Mouse (Mus musculus) lung, embryonic 14.5 days (tissue): ENCODE data around the gene Gpa33. TPM values are rescaled to one million over a fixed set of nuclear protein-coding genes. Genes with fewer than 3 reads are reported as not detected.
A peak's percentile ranks its signal among the peaks of the same experiment; 100 is the strongest.

Experiments used
- ATAC-seq: fragments of 200-750 bp; cut with Nextera tagmentation; 2 replicates; pipeline ENCODE4 v1.8.0; 2017; ENCODE audit warnings: mild to moderate bottlenecking, moderate TSS enrichment, moderate library complexity; ENCODE audit not compliant: insufficient read depth
- DNase-seq: peaks from one replicate; pipeline ENCODE4 v3.0.0-alpha.2; 2015
- H3K27ac ChIP-seq: fragments of 300-500 bp; sonication (generic); 2 replicates; pipeline ENCODE4 v1.5.1; 2014; ENCODE audit warnings: low read depth, mild to moderate bottlenecking, moderate library complexity
- H3K27me3 ChIP-seq: fragments of 300-500 bp; sonication (generic); 2 replicates; pipeline ENCODE4 v1.6.1; 2014; ENCODE audit warnings: low read length, control low read depth; ENCODE audit not compliant: insufficient read depth
- H3K36me3 ChIP-seq: fragments of 300-500 bp; sonication (generic); 2 replicates; pipeline ENCODE4 v1.6.1; 2014; ENCODE audit warnings: control low read depth; ENCODE audit not compliant: insufficient read depth
- H3K4me1 ChIP-seq: fragments of 300-500 bp; sonication (generic); 2 replicates; pipeline ENCODE4 v1.6.1; 2014; ENCODE audit warnings: antibody characterized with exemption, control low read depth; ENCODE audit not compliant: insufficient read depth
- H3K4me2 ChIP-seq: fragments of 300-500 bp; sonication (generic); 2 replicates; pipeline ENCODE4 v1.6.1; 2014; ENCODE audit warnings: mild to moderate bottlenecking
- H3K4me3 ChIP-seq: fragments of 300-500 bp; sonication (generic); 2 replicates; pipeline ENCODE4 v1.5.1; 2014; ENCODE audit warnings: low read depth, low read length
- H3K9ac ChIP-seq: fragments of 300-500 bp; sonication (generic); 2 replicates; pipeline ENCODE4 v1.6.1; 2014
- H3K9me3 ChIP-seq: fragments of 300-500 bp; sonication (generic); 2 replicates; pipeline ENCODE4 v1.6.1; 2016; ENCODE audit warnings: low read depth, low read length, control low read depth
- CTCF ChIP-seq: IDR thresholded peaks from 2 replicates; pipeline ENCODE4 v1.5.1; 2016; ENCODE audit warnings: antibody characterized with exemption, low read depth
- WGBS: fragments of 180-500 bp; shearing (Covaris S2); extraction: QIAGEN DNeasy Blood & Tissue Kit; methylation state at CpG from one replicate; pipeline ENCODE4 v1.1.7; 2014; 5-methylcytosine and 5-hydroxymethylcytosine counted together
- polyA plus RNA-seq: library from polyadenylated mRNA; unstranded; fragments of >200 nt; fragmentation: Nextera tagmentation; extraction: Ambion mirVana; gene quantifications from 2 replicates; pipeline ENCODE4 v1.2.1, GENCODE M21; 2014

Gpa33 gene
- polyA plus RNA-seq, result 0.11 TPM in 1 of 2 replicates, not detected in the other

GRCm38 (mm10) chr1:166130224-166130860, at the start of gene Gpa33:
Gene Gpa33 (plus strand): TSS chr1:166130238.
- no peak within 1 kb of the TSS for H3K4me3 ChIP-seq
- ATAC-seq (no peak), DNase-seq (no peak)
- 73% methylated on average over 5 of the region's 5 CpGs for WGBS
- no peaks in the 10 kb centered on the region for H3K27me3 ChIP-seq
- H3K4me2 ChIP-seq, result no peak within 1 kb of the TSS
- no peaks in the 10 kb centered on the region for H3K9me3 ChIP-seq
- no peak within 1 kb of the TSS for H3K9ac ChIP-seq
- H3K36me3 ChIP-seq, result no peaks in the 10 kb centered on the region
- TF ChIP-seq CTCF, result no peak
- no peak within 1 kb of the TSS for H3K27ac ChIP-seq
- peaks cover 17% of the 10 kb centered on the region; the same call in 1 of the 2 replicates for H3K4me1 ChIP-seq

- Histone ChIP-seq H3K27ac (no peak overlapping the region), H3K9me3 (no peaks in the 10 kb centered on the region), H3K36me3 (no peaks in the 10 kb centered on the region), H3K4me1 (no peaks in the 10 kb centered on the region), H3K9ac (no peak overlapping the region), H3K4me3 (no peak overlapping the region), H3K27me3 (no peaks in the 10 kb centered on the region), H3K4me2 (no peak overlapping the region)
- TF ChIP-seq CTCF, result no peak
- DNase-seq, result no peak
- 74% methylated on average over 19 of the region's 19 CpGs for WGBS
- ATAC-seq, result no peak
Measured at GRCm38 (mm10) chr1:166088446-166089170, 41.4 kb upstream of the Gpa33 start.

- H3K36me3 ChIP-seq, result no peaks in the 10 kb centered on the region
- WGBS, result 52% methylated on average over 3 of the region's 3 CpGs
- no peak overlapping the region for H3K27ac ChIP-seq
- DNase-seq (no peak), ATAC-seq (no peak)
- H3K4me1 ChIP-seq, result no peaks in the 10 kb centered on the region
- H3K27me3 ChIP-seq, result no peaks in the 10 kb centered on the region
- TF ChIP-seq CTCF, result no peak
- no peak overlapping the region for H3K4me2 ChIP-seq
- no peaks in the 10 kb centered on the region for H3K9me3 ChIP-seq
- H3K4me3 ChIP-seq, result no peak overlapping the region
- H3K9ac ChIP-seq, result no peak overlapping the region
Measured at GRCm38 (mm10) chr1:166089337-166089736, 40.7 kb upstream of the Gpa33 start.

- ATAC-seq (no peak), DNase-seq (peak; percentile 10)
- TF ChIP-seq CTCF, result no peak
- H3K9ac ChIP-seq, result no peak overlapping the region
- H3K4me1 ChIP-seq, result no peaks in the 10 kb centered on the region
- no peaks in the 10 kb centered on the region for H3K36me3 ChIP-seq
- H3K27me3 ChIP-seq, result no peaks in the 10 kb centered on the region
- H3K27ac ChIP-seq, result no peak overlapping the region
- no peak overlapping the region for H3K4me2 ChIP-seq
- H3K4me3 ChIP-seq, result no peak overlapping the region
- H3K9me3 ChIP-seq, result no peaks in the 10 kb centered on the region
- WGBS, result 31% methylated on average over 4 of the region's 4 CpGs
Measured at GRCm38 (mm10) chr1:166089739-166090138, 40.3 kb upstream of the Gpa33 start.

- H3K4me1 ChIP-seq, result no peaks in the 10 kb centered on the region
- WGBS, result 55% methylated on average over 2 of the region's 2 CpGs
- no peaks in the 10 kb centered on the region for H3K27me3 ChIP-seq
- DNase-seq (no peak), ATAC-seq (no peak)
- H3K9me3 ChIP-seq, result no peaks in the 10 kb centered on the region
- H3K27ac ChIP-seq, result no peak overlapping the region
- no peak overlapping the region for H3K4me3 ChIP-seq
- no peak overlapping the region for H3K9ac ChIP-seq
- H3K36me3 ChIP-seq, result no peaks in the 10 kb centered on the region
- TF ChIP-seq CTCF, result no peak
- no peak overlapping the region for H3K4me2 ChIP-seq
Measured at GRCm38 (mm10) chr1:166090306-166090705, 39.7 kb upstream of the Gpa33 start.

GRCm38 (mm10) chr1:166094462-166094861, 35.6 kb upstream of the Gpa33 start:
- no peak for DNase-seq
- 82% methylated on average over 3 of the region's 3 CpGs for WGBS
- Histone ChIP-seq H3K36me3 (no peaks in the 10 kb centered on the region), H3K4me3 (no peak overlapping the region), H3K4me2 (no peak overlapping the region), H3K27ac (no peak overlapping the region), H3K4me1 (no peaks in the 10 kb centered on the region), H3K9ac (no peak overlapping the region), H3K27me3 (no peaks in the 10 kb centered on the region), H3K9me3 (no peaks in the 10 kb centered on the region)
- no peak for ATAC-seq
- TF ChIP-seq CTCF, result no peak

- TF ChIP-seq CTCF, result no peak
- no peak for DNase-seq
- H3K36me3 ChIP-seq, result no peaks in the 10 kb centered on the region
Measured at GRCm38 (mm10) chr1:166098120-166098519, 31.9 kb upstream of the Gpa33 start.

More at GRCm38 (mm10) chr1:166098120-166098519, 31.9 kb upstream of the Gpa33 start:
- 93% methylated on average over 2 of the region's 2 CpGs for WGBS
- H3K4me2 ChIP-seq, result no peak overlapping the region
- no peaks in the 10 kb centered on the region for H3K4me1 ChIP-seq
- H3K9ac ChIP-seq, result no peak overlapping the region
- no peaks in the 10 kb centered on the region for H3K27me3 ChIP-seq
- H3K9me3 ChIP-seq, result no peaks in the 10 kb centered on the region
- H3K27ac ChIP-seq, result no peak overlapping the region
- no peak overlapping the region for H3K4me3 ChIP-seq
- no peak for ATAC-seq
